Mouse (Mus musculus): ENCODE measurements around the gene Trex1. TPM values are rescaled to one million over a fixed set of nuclear protein-coding genes. Genes with fewer than 3 reads are reported as not detected.

Trex1 gene
- polyA plus RNA-seq, 1 experiment: 6.3 TPM

DNA sequence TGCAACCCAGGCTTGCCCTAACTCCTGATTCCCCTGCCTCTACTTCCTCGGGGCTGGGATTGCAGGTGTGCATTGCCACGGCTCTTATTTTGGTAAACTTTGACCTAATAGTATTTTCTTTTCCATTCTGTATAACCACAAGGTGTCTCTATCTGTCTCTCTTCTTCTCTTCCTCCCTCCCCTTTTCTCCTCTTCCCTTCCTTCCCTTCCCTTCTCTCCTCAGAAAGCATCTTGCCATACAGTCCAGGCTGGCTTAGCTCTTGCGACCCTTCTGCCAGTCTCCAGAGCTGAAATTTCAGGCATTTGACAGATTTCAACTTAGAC lies 8.9 kb downstream of the Trex1 start:
- Histone ChIP-seq H3K27ac (ENCODE audit: control insufficient read depth, insufficient read depth, low read depth, low read length) (no peak overlapping the region), H3K4me3 (ENCODE audit: control insufficient read depth, low read depth, low read length) (no peak overlapping the region)
- no peak for TF ChIP-seq CTCF (IDR thresholded peaks at IDR 0.05; ENCODE audit: control insufficient read depth, insufficient read depth, insufficient replicate concordance, low read depth, low read length)
- TF ChIP-seq POLR2A (IDR thresholded peaks at IDR 0.05; ENCODE audit: control insufficient read depth, low read depth, low read length): no peak

DNA sequence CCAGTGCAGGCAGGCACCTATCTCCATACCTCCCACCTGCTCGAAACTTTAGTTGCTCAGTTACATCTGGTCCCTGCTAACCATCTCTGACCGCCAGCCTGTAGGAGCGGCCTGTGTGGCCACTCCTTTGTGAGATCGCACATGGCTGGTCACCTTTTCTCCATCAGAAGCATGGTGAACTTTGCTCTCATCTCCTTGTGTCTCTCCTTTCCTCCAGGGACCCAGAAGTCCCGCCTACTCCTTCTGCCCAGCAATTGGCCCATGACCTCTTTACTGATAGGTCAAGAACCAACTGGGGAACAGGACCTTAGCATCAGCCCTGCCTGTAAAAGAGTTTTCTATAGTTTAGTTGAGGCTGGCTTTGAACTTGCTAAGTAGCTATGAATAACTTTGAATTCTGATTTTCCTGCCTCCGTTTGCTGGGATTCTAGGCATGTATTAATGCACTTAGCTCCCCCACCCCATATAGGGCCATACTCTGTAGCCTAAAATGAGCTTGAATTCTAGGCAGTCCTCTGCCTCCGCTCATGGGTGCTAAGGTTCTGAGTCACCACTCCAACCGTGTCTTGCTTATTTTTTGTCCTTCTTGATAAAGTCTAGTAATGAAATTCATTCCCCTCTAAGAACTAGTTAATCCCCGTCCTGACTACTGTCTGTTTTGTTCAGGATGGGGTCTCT lies 9.4 kb downstream of the Trex1 start:
- TF ChIP-seq POLR2A (IDR thresholded peaks at IDR 0.05; ENCODE audit: control insufficient read depth, low read depth, low read length): no peak
- TF ChIP-seq CTCF (IDR thresholded peaks at IDR 0.05; ENCODE audit: control insufficient read depth, insufficient read depth, insufficient replicate concordance, low read depth, low read length): no peak
- Histone ChIP-seq H3K4me1 (ENCODE audit: control insufficient read depth, insufficient read depth, low read length) (no peaks in the 10 kb centered on the region), H3K27ac (ENCODE audit: control insufficient read depth, insufficient read depth, low read depth, low read length) (no peak overlapping the region), H3K27me3 (ENCODE audit: control insufficient read depth, insufficient read depth, low read length) (no peaks in the 10 kb centered on the region), H3K36me3 (ENCODE audit: control insufficient read depth, insufficient read depth, low read length) (no peaks in the 10 kb centered on the region), H3K4me3 (ENCODE audit: control insufficient read depth, low read depth, low read length) (no peak overlapping the region)

More for the DNA sequence above, 8.9 kb downstream of the Trex1 start:
- no peaks in the 10 kb centered on the region for H3K36me3 ChIP-seq (ENCODE audit: control insufficient read depth, insufficient read depth, low read length)
- no peaks in the 10 kb centered on the region for H3K4me1 ChIP-seq (ENCODE audit: control insufficient read depth, insufficient read depth, low read length)
- no peaks in the 10 kb centered on the region for H3K27me3 ChIP-seq (ENCODE audit: control insufficient read depth, insufficient read depth, low read length)

DNA sequence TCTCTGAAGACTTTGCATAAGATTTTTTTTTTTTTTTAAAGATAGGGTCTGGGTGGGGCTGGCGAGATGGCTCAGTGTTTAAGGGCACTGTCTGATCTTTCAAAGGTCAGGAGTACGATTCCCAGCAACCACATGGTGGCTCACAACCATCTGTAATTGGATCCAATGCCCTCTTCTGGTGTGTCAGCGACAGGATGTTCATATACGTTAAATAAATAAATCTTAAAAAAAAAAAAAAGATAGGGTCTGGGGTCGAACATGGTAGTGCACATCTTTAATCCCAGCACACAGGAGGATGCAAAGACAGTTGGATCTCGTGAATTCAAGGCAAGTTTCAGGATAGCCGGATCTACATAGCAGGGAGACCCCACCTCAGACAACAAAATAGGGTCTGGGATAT lies 10.2 kb downstream of the Trex1 start:
- H3K4me1 ChIP-seq (ENCODE audit: control insufficient read depth, insufficient read depth, low read length): no peaks in the 10 kb centered on the region
- H3K27me3 ChIP-seq (ENCODE audit: control insufficient read depth, insufficient read depth, low read length): no peaks in the 10 kb centered on the region
- no peak overlapping the region for H3K4me3 ChIP-seq (ENCODE audit: control insufficient read depth, low read depth, low read length)
- H3K27ac ChIP-seq (ENCODE audit: control insufficient read depth, insufficient read depth, low read depth, low read length): no peak overlapping the region
- no peak for TF ChIP-seq POLR2A (IDR thresholded peaks at IDR 0.05; ENCODE audit: control insufficient read depth, low read depth, low read length)
- no peak for TF ChIP-seq CTCF (IDR thresholded peaks at IDR 0.05; ENCODE audit: control insufficient read depth, insufficient read depth, insufficient replicate concordance, low read depth, low read length)
- H3K36me3 ChIP-seq (ENCODE audit: control insufficient read depth, insufficient read depth, low read length): no peaks in the 10 kb centered on the region

DNA sequence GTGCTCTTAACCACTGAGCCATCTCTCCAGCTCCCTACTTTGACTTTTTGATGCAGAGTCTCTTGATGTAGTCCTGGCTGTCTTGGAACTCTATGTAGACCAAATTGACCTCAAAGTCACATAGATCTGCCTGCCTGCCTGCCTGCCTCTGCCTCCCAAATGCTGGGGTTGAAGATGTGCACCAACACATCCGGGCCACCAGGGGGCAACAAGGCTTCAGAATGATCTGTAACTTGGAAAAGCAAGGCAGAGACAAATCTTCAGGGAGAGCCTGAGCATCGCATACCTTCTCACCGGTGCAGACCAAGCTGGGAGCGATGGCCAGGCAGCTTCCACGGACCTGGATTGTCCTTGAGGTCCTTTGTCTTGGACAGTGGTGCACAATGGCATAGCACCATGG lies 13.2 kb downstream of the Trex1 start:
- no peaks in the 10 kb centered on the region for H3K27me3 ChIP-seq (ENCODE audit: control insufficient read depth, insufficient read depth, low read length)
- no peak overlapping the region for H3K27ac ChIP-seq (ENCODE audit: control insufficient read depth, insufficient read depth, low read depth, low read length)
- H3K4me1 ChIP-seq (ENCODE audit: control insufficient read depth, insufficient read depth, low read length): no peaks in the 10 kb centered on the region; the same call in 1 of the 2 replicates
- H3K4me3 ChIP-seq (ENCODE audit: control insufficient read depth, low read depth, low read length): no peak overlapping the region
- TF ChIP-seq CTCF (IDR thresholded peaks at IDR 0.05; ENCODE audit: control insufficient read depth, insufficient read depth, insufficient replicate concordance, low read depth, low read length): peak; percentile 68; the same call in 1 of the 2 replicates
- no peak for TF ChIP-seq POLR2A (IDR thresholded peaks at IDR 0.05; ENCODE audit: control insufficient read depth, low read depth, low read length)
- H3K36me3 ChIP-seq (ENCODE audit: control insufficient read depth, insufficient read depth, low read length): no peaks in the 10 kb centered on the region

DNA sequence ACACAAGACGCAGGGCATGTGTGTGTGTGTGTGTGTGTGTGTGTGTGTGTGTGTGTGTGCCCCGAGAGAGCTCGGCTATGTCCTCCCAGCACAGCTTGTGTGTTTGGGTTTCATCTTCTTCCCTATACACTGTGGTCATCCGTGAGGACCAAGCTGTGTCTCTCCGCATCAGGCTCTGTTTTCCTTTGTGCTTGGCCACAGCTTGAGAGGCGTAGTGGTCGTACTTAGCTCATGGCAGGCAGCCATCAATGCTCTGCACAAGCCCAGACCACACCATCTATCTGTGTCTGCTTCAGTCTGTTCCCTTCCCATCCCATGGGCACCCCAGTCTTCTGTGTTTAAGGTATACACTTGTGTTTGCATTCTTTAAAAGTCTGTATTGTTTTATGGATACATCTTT lies 18.2 kb downstream of the Trex1 start:
- no peaks in the 10 kb centered on the region; the same call in 1 of the 2 replicates for H3K27me3 ChIP-seq (ENCODE audit: control insufficient read depth, insufficient read depth, low read length)
- H3K27ac ChIP-seq (ENCODE audit: control insufficient read depth, insufficient read depth, low read depth, low read length): no peak overlapping the region
- H3K36me3 ChIP-seq (ENCODE audit: control insufficient read depth, insufficient read depth, low read length): no peaks in the 10 kb centered on the region
- TF ChIP-seq CTCF (IDR thresholded peaks at IDR 0.05; ENCODE audit: control insufficient read depth, insufficient read depth, insufficient replicate concordance, low read depth, low read length) (no peak), POLR2A (IDR thresholded peaks at IDR 0.05; ENCODE audit: control insufficient read depth, low read depth, low read length) (no peak)
- H3K4me3 ChIP-seq (ENCODE audit: control insufficient read depth, low read depth, low read length): no peak overlapping the region
- H3K4me1 ChIP-seq (ENCODE audit: control insufficient read depth, insufficient read depth, low read length): peaks cover 12% of the 10 kb centered on the region

DNA sequence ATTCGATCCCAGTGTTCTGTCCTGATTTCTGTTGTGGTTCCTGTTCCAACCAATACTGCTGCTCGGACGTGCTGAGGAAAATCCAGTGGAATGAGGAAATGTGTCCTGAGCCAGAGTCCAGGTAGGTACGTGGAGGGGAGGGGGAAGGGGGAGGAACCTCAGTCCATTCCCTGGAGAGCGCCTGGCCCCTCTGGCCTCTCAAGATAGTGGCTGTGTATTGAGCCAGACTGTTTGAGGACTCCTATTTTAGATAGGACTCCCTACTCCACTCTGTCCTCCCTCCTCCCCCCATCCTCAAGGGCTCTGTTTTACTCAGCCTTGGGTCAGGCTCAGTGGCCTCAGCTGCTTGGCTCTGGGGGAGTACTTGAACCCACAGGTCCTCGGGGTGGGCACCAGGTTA lies 18.6 kb downstream of the Trex1 start:
- Histone ChIP-seq H3K4me1 (ENCODE audit: control insufficient read depth, insufficient read depth, low read length) (peaks cover 12% of the 10 kb centered on the region), H3K27ac (ENCODE audit: control insufficient read depth, insufficient read depth, low read depth, low read length) (no peak overlapping the region), H3K36me3 (ENCODE audit: control insufficient read depth, insufficient read depth, low read length) (no peaks in the 10 kb centered on the region), H3K27me3 (ENCODE audit: control insufficient read depth, insufficient read depth, low read length) (no peaks in the 10 kb centered on the region; the same call in 1 of the 2 replicates), H3K4me3 (ENCODE audit: control insufficient read depth, low read depth, low read length) (no peak overlapping the region)
- TF ChIP-seq CTCF (IDR thresholded peaks at IDR 0.05; ENCODE audit: control insufficient read depth, insufficient read depth, insufficient replicate concordance, low read depth, low read length): no peak

DNA sequence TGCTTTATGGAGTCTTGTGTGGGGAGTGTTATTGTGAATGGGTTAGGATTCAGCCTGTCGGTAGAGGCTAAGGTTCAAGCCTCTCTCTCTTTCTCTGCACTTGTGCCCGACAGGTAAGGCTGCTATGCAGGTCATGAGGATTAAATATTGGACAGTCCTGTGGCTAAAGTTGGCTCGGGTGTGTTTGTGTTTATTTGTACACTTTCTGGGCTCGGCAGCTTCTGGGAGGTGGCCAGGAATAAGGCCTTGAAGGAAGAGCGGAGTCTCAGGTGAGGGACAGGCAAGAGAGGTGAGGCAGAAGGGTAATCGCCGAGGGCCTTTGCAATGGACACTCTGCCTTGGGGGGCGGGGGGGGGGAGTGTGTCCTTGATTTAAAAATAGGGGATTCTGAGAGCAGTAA lies 19.3 kb downstream of the Trex1 start:
- Histone ChIP-seq H3K36me3 (ENCODE audit: control insufficient read depth, insufficient read depth, low read length) (no peaks in the 10 kb centered on the region), H3K4me1 (ENCODE audit: control insufficient read depth, insufficient read depth, low read length) (peaks cover 12% of the 10 kb centered on the region), H3K27me3 (ENCODE audit: control insufficient read depth, insufficient read depth, low read length) (no peaks in the 10 kb centered on the region; the same call in 1 of the 2 replicates), H3K4me3 (ENCODE audit: control insufficient read depth, low read depth, low read length) (no peak overlapping the region), H3K27ac (ENCODE audit: control insufficient read depth, insufficient read depth, low read depth, low read length) (no peak overlapping the region)
- no peak for TF ChIP-seq POLR2A (IDR thresholded peaks at IDR 0.05; ENCODE audit: control insufficient read depth, low read depth, low read length)
- no peak for TF ChIP-seq CTCF (IDR thresholded peaks at IDR 0.05; ENCODE audit: control insufficient read depth, insufficient read depth, insufficient replicate concordance, low read depth, low read length)
